In the genomic region with DNA sequence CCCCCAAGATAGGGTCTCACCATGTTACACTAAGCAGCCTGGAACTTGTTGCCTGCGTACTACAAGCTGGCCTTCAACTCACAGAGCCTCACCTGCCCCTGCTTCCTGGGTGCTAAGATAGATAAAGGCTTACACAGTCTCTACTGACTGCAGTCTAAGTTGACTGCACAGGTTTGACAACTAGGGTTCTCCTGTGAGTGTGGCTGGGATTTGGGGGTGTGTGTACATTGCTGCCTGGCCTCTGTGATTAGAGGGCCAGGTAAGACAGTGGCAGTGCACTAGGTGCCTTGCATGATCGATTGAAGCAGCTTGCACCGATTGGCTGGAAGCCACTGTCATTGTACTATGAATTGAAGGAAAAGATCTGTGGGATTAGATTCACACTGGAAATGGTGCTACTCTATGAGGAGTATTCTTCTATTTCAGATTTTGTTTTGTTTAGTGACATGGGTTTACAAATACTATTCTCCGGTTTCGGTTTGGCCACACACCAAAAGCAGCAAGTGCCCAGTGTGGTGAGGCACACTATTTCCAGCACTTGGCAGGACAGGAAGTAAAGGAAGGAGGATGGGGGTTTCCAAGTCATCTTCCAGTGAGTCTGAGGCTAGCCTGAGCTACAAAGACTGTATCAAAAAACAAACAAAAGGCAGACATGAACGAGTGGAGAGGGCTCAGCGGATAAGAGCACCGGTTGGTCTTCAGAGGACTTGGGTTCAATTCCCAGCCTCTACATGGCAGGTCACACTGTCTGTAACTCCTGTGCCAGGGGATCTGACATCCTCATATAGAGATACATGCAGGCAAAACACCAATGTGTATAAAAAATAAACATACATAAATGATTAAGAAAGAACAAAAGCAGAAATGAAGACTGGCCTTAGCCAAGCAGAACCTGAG, we compare ENCODE assay signal across 8 mouse cellular contexts. TPM values are rescaled to one million over a fixed set of nuclear protein-coding genes. Genes with fewer than 3 reads are reported as not detected.
DNase-seq lines count a peak whose midpoint lies in the region; ATAC-seq and TF ChIP-seq lines count a peak whose summit lies in the region.

No protein-coding gene starts in this region.

- H3K27ac ChIP-seq in thymus, adult 2 months (ENCODE audit: control insufficient read depth, insufficient read depth, low read length), result no peak overlapping the region
- H3K27ac ChIP-seq in limb, embryonic 13.5 days, result peak overlapping the region; percentile 33; the same call in 1 of the 2 replicates
- peak overlapping the region; percentile 83 for H3K27ac ChIP-seq in midbrain, embryonic 14.5 days (replicated peaks; ENCODE audit: low read depth, low read length)

- ATAC-seq in limb, embryonic 13.5 days (ENCODE audit: low FRiP score, low read depth), result peak; percentile 12
- peak; percentile 57 for ATAC-seq in midbrain, embryonic 14.5 days (ENCODE audit: low FRiP score, low TSS enrichment)
- no peak for ATAC-seq in erythroid progenitor cell, adult 5-6 weeks (replicated peaks; ENCODE audit: low FRiP score, poor library complexity, severe bottlenecking)

- H3K4me3 ChIP-seq in thymus, adult 2 months (ENCODE audit: control insufficient read depth, insufficient read depth, low read length), result 0 out of 2 replicates have a peak overlapping the region, but pooled peaks have one; percentile 9
- H3K4me3 ChIP-seq in erythroblast, embryonic 14.5 days (replicated peaks), result peak overlapping the region; percentile 73
- H3K4me3 ChIP-seq in limb, embryonic 13.5 days, result peak overlapping the region; percentile 68
- H3K4me3 ChIP-seq in midbrain, embryonic 14.5 days (replicated peaks; ENCODE audit: low read depth, low read length), result peak overlapping the region; percentile 65

- H3K27me3 ChIP-seq in thymus, adult 2 months (ENCODE audit: control insufficient read depth, insufficient read depth, low read length), result no peaks in the 10 kb centered on the region
- no peaks in the 10 kb centered on the region for H3K27me3 ChIP-seq in erythroblast, embryonic 14.5 days (ENCODE audit: control insufficient read depth)
- no peaks in the 10 kb centered on the region for H3K27me3 ChIP-seq in limb, embryonic 13.5 days
- no peaks in the 10 kb centered on the region for H3K27me3 ChIP-seq in midbrain, embryonic 14.5 days (ENCODE audit: control insufficient read depth, insufficient read depth, low read length)

- no peak for TF ChIP-seq CTCF in thymus, adult 2 months (IDR thresholded peaks at IDR 0.05; ENCODE audit: borderline replicate concordance, control insufficient read depth, extremely low read depth, insufficient read depth, low read length, poor library complexity)

- H3K9ac ChIP-seq in limb, embryonic 13.5 days, result peak overlapping the region; percentile 58
- peak overlapping the region; percentile 84 for H3K9ac ChIP-seq in midbrain, embryonic 14.5 days (replicated peaks; ENCODE audit: low read length)

- WGBS in thymus, adult 2 months, result 56% methylated on average over 8 of the region's 8 CpGs
- 53% methylated on average over 8 of the region's 8 CpGs for WGBS in limb, embryonic 13.5 days
- 57% methylated on average over 8 of the region's 8 CpGs for WGBS in midbrain, embryonic 14.5 days

- no peaks in the 10 kb centered on the region for H3K9me3 ChIP-seq in erythroblast, embryonic 14.5 days (ENCODE audit: control insufficient read depth, low read length)
- no peaks in the 10 kb centered on the region for H3K9me3 ChIP-seq in limb, embryonic 13.5 days
- H3K9me3 ChIP-seq in midbrain, embryonic 14.5 days (ENCODE audit: control insufficient read depth, low read length), result no peaks in the 10 kb centered on the region

- peak overlapping the region; percentile 89 for H3K4me2 ChIP-seq in limb, embryonic 13.5 days (replicated peaks)
- H3K4me2 ChIP-seq in midbrain, embryonic 14.5 days (ENCODE audit: low read length), result peak overlapping the region; percentile 56

- peaks cover 18% of the 10 kb centered on the region for H3K4me1 ChIP-seq in thymus, adult 2 months (replicated peaks; ENCODE audit: control insufficient read depth, insufficient read depth, low read length)
- H3K4me1 ChIP-seq in erythroblast, embryonic 14.5 days (ENCODE audit: control insufficient read depth), result peaks cover 37% of the 10 kb centered on the region
- peaks cover 53% of the 10 kb centered on the region for H3K4me1 ChIP-seq in limb, embryonic 13.5 days
- peaks cover 40% of the 10 kb centered on the region for H3K4me1 ChIP-seq in midbrain, embryonic 14.5 days (ENCODE audit: control insufficient read depth, insufficient read depth, low read length)

- H3K36me3 ChIP-seq in thymus, adult 2 months (ENCODE audit: control insufficient read depth, insufficient read depth, low read length), result no peaks in the 10 kb centered on the region
- no peaks in the 10 kb centered on the region for H3K36me3 ChIP-seq in erythroblast, embryonic 14.5 days (ENCODE audit: control insufficient read depth)
- H3K36me3 ChIP-seq in limb, embryonic 13.5 days, result 0 out of 2 replicates have a peak, but pooled peaks cover 2% of the 10 kb centered on the region
- no peaks in the 10 kb centered on the region for H3K36me3 ChIP-seq in midbrain, embryonic 14.5 days (ENCODE audit: control insufficient read depth, insufficient read depth, low read length)

- TF ChIP-seq POLR2A in thymus, adult 2 months (IDR thresholded peaks at IDR 0.05; ENCODE audit: control insufficient read depth, extremely low read depth, insufficient read depth, low read length, poor library complexity), result no peak

- DNase-seq in thymus, adult 2 months, result no peak
- DNase-seq in thymus, postnatal 10 days (ENCODE audit: low spot score in 2 of 2), result no peak
- no peak for DNase-seq in midbrain, embryonic 14.5 days
- no peak for DNase-seq in embryo, embryonic 10 days (ENCODE audit: low spot score)
- DNase-seq in frontal cortex, postnatal 36 days (ENCODE audit: low spot score in 2 of 2), result no peak

RNA-seq across cellular contexts. Expression of a gene that starts 7.9 kb away (rescaled TPM):
- polyA plus RNA-seq in thymus, adult 2 months (2012; rRNA removed), result 58.6 and 68.1 TPM in 2 replicates
- 10.5 and 13.6 TPM in 2 replicates for polyA plus RNA-seq in erythroblast, embryonic 14.5 days (2012)
- polyA plus RNA-seq in limb, embryonic 13.5 days (2015; fragmentation: Nextera tagmentation; extraction: Ambion mirVana), result 341 and 352 TPM in 2 replicates
- 258 and 300 TPM in 2 replicates for polyA plus RNA-seq in midbrain, embryonic 14.5 days (2014; fragmentation: Nextera tagmentation; extraction: Ambion mirVana)
- 3.4 and 7.2 TPM in 2 replicates for total RNA-seq in erythroid progenitor cell, adult 5-6 weeks (2015; ENCODE audit: low replicate concordance)
- 1.4 and 9.2 TPM in 2 replicates for total RNA-seq in erythroid progenitor cell, adult 5-6 weeks (2017; ENCODE audit: low replicate concordance)

RNA-seq across cellular contexts. Expression of a gene that starts 46.3 kb away (rescaled TPM):
- polyA plus RNA-seq in thymus, adult 2 months (2012; rRNA removed), result 10.5 and 11.5 TPM in 2 replicates
- polyA plus RNA-seq in erythroblast, embryonic 14.5 days (2012), result 0.09 and 0.12 TPM in 2 replicates
- polyA plus RNA-seq in limb, embryonic 13.5 days (2015; fragmentation: Nextera tagmentation; extraction: Ambion mirVana), result 15.3 and 16.1 TPM in 2 replicates
- polyA plus RNA-seq in midbrain, embryonic 14.5 days (2014; fragmentation: Nextera tagmentation; extraction: Ambion mirVana), result 2.4 and 3.5 TPM in 2 replicates
- total RNA-seq in erythroid progenitor cell, adult 5-6 weeks (2015; ENCODE audit: low replicate concordance), result 9.6 TPM in 1 of 2 replicates, not detected in the other
- not detected in 2 replicates for total RNA-seq in erythroid progenitor cell, adult 5-6 weeks (2017; ENCODE audit: low replicate concordance)

Comparison
In these comparisons a context has a peak if more than half of its experiments do, and no peak if none do; other contexts are left out.
1. H3K4me3 ChIP-seq: peak in every context shown above with its lines; median percentile 73 in erythroblast, embryonic 14.5 days; 68 in limb, embryonic 13.5 days; 65 in midbrain, embryonic 14.5 days; 9 in thymus, adult 2 months.